ENCODE assay signal across 8 mouse cellular contexts in genomic region chrX:36111622-36112421, GRCm38 (mm10). TPM values are rescaled to one million over a fixed set of nuclear protein-coding genes. Genes with fewer than 3 reads are reported as not detected.
A peak's percentile ranks its signal among the peaks of the same experiment; 100 is the strongest.
DNase-seq lines count a peak whose midpoint lies in the region; ATAC-seq and TF ChIP-seq lines count a peak whose summit lies in the region.

Gene Il13ra1, plus strand, starts transcription at chrX:36112110.

- H3K4me2 ChIP-seq in hindbrain, embryonic 12.5 days (replicated peaks) = peak within 1 kb of the TSS; percentile 72
- peak within 1 kb of the TSS; percentile 62 for H3K4me2 ChIP-seq in limb, embryonic 11.5 days (ENCODE audit: low read depth, severe bottlenecking)

- TF ChIP-seq POLR2A in small intestine, adult 2 months (IDR thresholded peaks at IDR 0.05; ENCODE audit: low read depth, low read length) = peak; percentile 72

- H3K9ac ChIP-seq in hindbrain, embryonic 12.5 days = 0 out of 2 replicates have a peak within 1 kb of the TSS, but pooled peaks have one; percentile 38
- H3K9ac ChIP-seq in limb, embryonic 11.5 days (ENCODE audit: low read length) = peak within 1 kb of the TSS; percentile 55

- no peaks in the 10 kb centered on the region; the same call in 1 of the 2 replicates for H3K27me3 ChIP-seq in hindbrain, embryonic 12.5 days
- no peaks in the 10 kb centered on the region for H3K27me3 ChIP-seq in limb, embryonic 11.5 days (ENCODE audit: control insufficient read depth, insufficient read depth, low read length)
- peaks cover 29% of the 10 kb centered on the region for H3K27me3 ChIP-seq in midbrain, embryonic 10.5 days (ENCODE audit: low read depth, poor library complexity, severe bottlenecking)
- no peaks in the 10 kb centered on the region for H3K27me3 ChIP-seq in small intestine, adult 2 months (ENCODE audit: control insufficient read depth, insufficient read depth, low read length)

- peak within 1 kb of the TSS; percentile 45 for H3K4me3 ChIP-seq in hindbrain, embryonic 12.5 days
- H3K4me3 ChIP-seq in limb, embryonic 11.5 days (ENCODE audit: low read depth, low read length) = peak within 1 kb of the TSS; percentile 43
- peak within 1 kb of the TSS; percentile 60 for H3K4me3 ChIP-seq in midbrain, embryonic 10.5 days
- H3K4me3 ChIP-seq in small intestine, adult 2 months (ENCODE audit: low read depth, low read length) = peak within 1 kb of the TSS; percentile 99

- no peaks in the 10 kb centered on the region for H3K36me3 ChIP-seq in hindbrain, embryonic 12.5 days
- no peaks in the 10 kb centered on the region for H3K36me3 ChIP-seq in limb, embryonic 11.5 days (ENCODE audit: control insufficient read depth, insufficient read depth, low read length)
- no peaks in the 10 kb centered on the region for H3K36me3 ChIP-seq in midbrain, embryonic 10.5 days
- H3K36me3 ChIP-seq in small intestine, adult 2 months (ENCODE audit: control insufficient read depth, insufficient read depth, low read length) = no peaks in the 10 kb centered on the region

- H3K4me1 ChIP-seq in hindbrain, embryonic 12.5 days = no peaks in the 10 kb centered on the region
- H3K4me1 ChIP-seq in limb, embryonic 11.5 days (ENCODE audit: control insufficient read depth, insufficient read depth, low read length) = no peaks in the 10 kb centered on the region
- H3K4me1 ChIP-seq in midbrain, embryonic 10.5 days = 0 out of 2 replicates have a peak, but pooled peaks cover 2% of the 10 kb centered on the region
- peaks cover 6% of the 10 kb centered on the region for H3K4me1 ChIP-seq in small intestine, adult 2 months (ENCODE audit: control insufficient read depth, insufficient read depth, insufficient read length, low read length)

- peak; percentile 46 for DNase-seq in R1 (ENCODE audit: low read depth, low spot score)
- peak; percentile 11 for DNase-seq in cerebellum, adult 8-10 months
- peak; percentile 1 to 3 for DNase-seq in frontal cortex, postnatal 36 days (ENCODE audit: low spot score in 2 of 2)
- DNase-seq in limb, embryonic 11.5 days (ENCODE audit: low spot score) = peak; percentile 48
- peak; percentile 50 for DNase-seq in midbrain, embryonic 10.5 days (ENCODE audit: low spot score)

- no peaks in the 10 kb centered on the region for H3K9me3 ChIP-seq in hindbrain, embryonic 12.5 days (replicated peaks)
- H3K9me3 ChIP-seq in limb, embryonic 11.5 days (ENCODE audit: control insufficient read depth, low read length) = no peaks in the 10 kb centered on the region
- no peaks in the 10 kb centered on the region for H3K9me3 ChIP-seq in midbrain, embryonic 10.5 days (replicated peaks)

- 26% methylated on average over 47 of the region's 51 CpGs for WGBS in hindbrain, embryonic 12.5 days
- WGBS in limb, embryonic 11.5 days = 17% methylated on average over 42 of the region's 51 CpGs
- 22% methylated on average over 51 of the region's 51 CpGs for WGBS in midbrain, embryonic 10.5 days
- WGBS in small intestine, adult 2 months = 16% methylated on average over 51 of the region's 51 CpGs

- no peak within 1 kb of the TSS for H3K27ac ChIP-seq in hindbrain, embryonic 12.5 days
- H3K27ac ChIP-seq in limb, embryonic 11.5 days (replicated peaks; ENCODE audit: low read depth, low read length) = no peak within 1 kb of the TSS
- H3K27ac ChIP-seq in midbrain, embryonic 10.5 days (replicated peaks) = peak within 1 kb of the TSS; percentile 33; the same call in 1 of the 2 replicates
- H3K27ac ChIP-seq in small intestine, adult 2 months (ENCODE audit: insufficient read depth, low read depth, low read length) = peak within 1 kb of the TSS; percentile 93

- peak; percentile 69 for ATAC-seq in hindbrain, embryonic 12.5 days (ENCODE audit: low FRiP score)
- ATAC-seq in limb, embryonic 11.5 days (ENCODE audit: insufficient number of reproducible peaks, low FRiP score, low TSS enrichment, low read depth) = peak; percentile 68
- no peak for ATAC-seq in activated CD4-positive, CD25-positive, alpha-beta regulatory T cell, adult 4 months

- TF ChIP-seq CTCF in small intestine, adult 2 months (IDR thresholded peaks at IDR 0.05; ENCODE audit: extremely low read depth, insufficient read length, insufficient replicate concordance, low read depth, low read length) = no peak

RNA-seq across cellular contexts. Expression of gene Il13ra1, which starts in this region (rescaled TPM):
- polyA plus RNA-seq in hindbrain, embryonic 12.5 days (2016; fragmentation: Nextera tagmentation; extraction: Ambion mirVana) = 5.4 and 5.5 TPM in 2 replicates
- polyA plus RNA-seq in limb, embryonic 11.5 days (2014; fragmentation: Nextera tagmentation; extraction: Ambion mirVana) = 4.0 and 4.3 TPM in 2 replicates
- 2.1 and 3.2 TPM in 2 replicates for polyA plus RNA-seq in midbrain, embryonic 10.5 days (2016; fragmentation: Nextera tagmentation; extraction: Ambion mirVana)
- 6.9 and 12.8 TPM in 2 replicates for polyA plus RNA-seq in small intestine, adult 2 months (2012; rRNA removed)
- under 1 TPM; 0.09 to 0.48 TPM for polyA plus RNA-seq in activated CD4-positive, CD25-positive, alpha-beta regulatory T cell, adult 4 months (2017; shearing (Covaris generic))

Comparison
In these comparisons a context has a peak if more than half of its experiments do, and no peak if none do; other contexts are left out.
1. H3K27ac ChIP-seq: peak in midbrain, embryonic 10.5 days (single experiment) and small intestine, adult 2 months (single experiment); none in hindbrain, embryonic 12.5 days (single experiment) and limb, embryonic 11.5 days (single experiment).
2. H3K4me3 ChIP-seq: peak in every context shown above with its lines; median percentile 99 in small intestine, adult 2 months; 60 in midbrain, embryonic 10.5 days; 45 in hindbrain, embryonic 12.5 days; 43 in limb, embryonic 11.5 days.
3. Peak in every context shown above with its lines, with median percentiles within 50 percentile points of each other: DNase-seq.